Mouse (Mus musculus): ENCODE measurements around the gene Slc9a3r2.

Slc9a3r2 gene

DNA sequence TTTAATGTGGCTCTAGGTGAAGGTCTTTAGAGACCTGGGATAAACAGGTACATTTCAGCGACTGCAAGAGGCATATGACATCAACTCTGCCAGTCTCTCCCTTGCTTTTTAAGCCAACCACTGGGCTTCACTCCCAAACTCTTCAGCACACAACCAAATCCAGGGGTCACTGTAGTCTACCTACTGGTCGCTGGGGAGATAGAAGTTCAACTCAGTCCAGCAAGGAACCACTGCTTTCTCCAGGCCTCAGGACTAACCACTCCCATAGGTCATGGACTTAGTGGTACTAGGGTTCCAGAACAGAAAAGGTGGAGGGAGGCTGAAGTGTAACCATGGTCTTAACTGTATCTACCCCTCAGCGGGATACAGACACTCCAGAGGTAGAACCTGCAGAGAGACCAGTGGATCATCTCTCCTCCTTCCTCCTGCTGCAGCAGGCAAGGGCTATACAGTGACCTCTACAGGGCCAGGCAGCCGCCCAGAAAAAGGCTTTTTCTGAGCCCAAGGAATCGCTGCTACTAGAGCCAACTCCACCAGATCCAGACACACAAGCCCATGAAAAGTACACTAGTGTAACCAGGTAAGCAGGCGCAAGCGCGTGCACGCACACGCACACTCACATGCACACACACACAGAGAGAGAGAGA is 1.3 kb downstream of the Slc9a3r2 start:
- H3K27me3 ChIP-seq (ENCODE audit: control insufficient read depth, insufficient read depth, low read length, poor library complexity, severe bottlenecking), result no peaks in the 10 kb centered on the region
- no peaks in the 10 kb centered on the region for H3K36me3 ChIP-seq (ENCODE audit: control insufficient read depth, insufficient read depth, low read length, poor library complexity, severe bottlenecking)
- DNase-seq (ENCODE audit: low read depth, low spot score), result no peak

DNA sequence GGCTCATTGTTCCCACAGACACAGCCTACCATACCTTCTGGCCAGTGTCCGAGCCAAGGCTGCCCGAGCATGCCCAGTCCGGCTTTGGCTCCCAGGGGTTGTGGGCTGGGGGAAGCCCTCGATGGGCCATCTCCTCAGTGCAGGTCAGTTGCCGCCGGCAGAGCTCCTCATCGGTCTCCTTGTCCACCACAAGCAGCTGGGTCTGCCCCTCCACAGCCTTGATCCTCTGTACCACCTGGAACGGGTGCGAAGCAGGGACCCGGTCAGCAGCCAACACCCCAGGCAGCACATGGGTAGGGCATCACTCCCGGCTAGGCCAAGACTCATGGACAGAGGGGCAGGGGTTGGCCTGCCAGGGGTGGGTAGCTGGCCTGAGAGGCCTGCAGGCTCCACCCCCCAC is 2.6 kb downstream of the Slc9a3r2 start:
- no peak for DNase-seq (ENCODE audit: low read depth, low spot score)
- no peaks in the 10 kb centered on the region for H3K36me3 ChIP-seq (ENCODE audit: control insufficient read depth, insufficient read depth, low read length, poor library complexity, severe bottlenecking)
- no peaks in the 10 kb centered on the region for H3K27me3 ChIP-seq (ENCODE audit: control insufficient read depth, insufficient read depth, low read length, poor library complexity, severe bottlenecking)

DNA sequence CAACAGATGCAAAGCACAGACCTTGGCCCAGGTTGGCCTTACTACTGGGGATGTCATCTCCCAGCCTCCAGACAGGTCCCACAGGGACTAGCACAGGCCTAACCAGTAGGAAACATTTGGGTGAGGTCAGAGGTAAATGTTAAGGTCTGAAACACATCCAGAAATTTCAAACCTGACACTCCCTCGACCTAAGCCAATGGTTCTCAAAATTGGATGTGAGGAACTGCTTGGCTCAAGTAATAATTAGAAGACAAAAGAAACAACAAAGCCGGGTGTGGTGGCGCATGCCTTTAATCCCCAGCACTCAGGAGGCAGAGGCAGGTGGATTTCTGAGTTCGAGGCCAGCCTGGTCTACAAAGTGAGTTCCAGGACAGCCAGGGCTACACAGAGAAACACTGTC is 3.7 kb downstream of the Slc9a3r2 start:
- no peaks in the 10 kb centered on the region for H3K27me3 ChIP-seq (ENCODE audit: control insufficient read depth, insufficient read depth, low read length, poor library complexity, severe bottlenecking)
- H3K36me3 ChIP-seq (ENCODE audit: control insufficient read depth, insufficient read depth, low read length, poor library complexity, severe bottlenecking), result no peaks in the 10 kb centered on the region
- no peak for DNase-seq (ENCODE audit: low read depth, low spot score)

DNA sequence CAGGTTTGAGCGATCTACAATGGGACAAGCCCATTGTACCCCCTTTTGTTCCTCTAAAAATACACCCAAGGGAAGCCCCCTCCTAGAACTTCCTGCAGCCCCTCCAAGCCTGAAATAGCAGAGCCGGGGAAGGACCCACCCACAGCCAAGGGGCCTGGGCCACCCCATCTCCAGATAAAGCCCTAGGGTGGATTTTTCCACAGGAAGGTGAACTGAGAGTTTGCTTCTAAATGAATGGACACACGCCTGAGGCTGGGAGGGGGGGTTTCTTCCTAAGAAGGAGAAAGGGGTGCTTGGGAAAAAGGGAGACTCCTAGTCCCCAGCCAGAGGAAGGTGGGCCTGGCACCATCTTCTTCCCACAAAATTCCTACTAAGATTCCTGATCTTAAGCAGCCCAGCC is 4.2 kb downstream of the Slc9a3r2 start:
- Histone ChIP-seq H3K36me3 (ENCODE audit: control insufficient read depth, insufficient read depth, low read length, poor library complexity, severe bottlenecking) (no peaks in the 10 kb centered on the region), H3K27me3 (ENCODE audit: control insufficient read depth, insufficient read depth, low read length, poor library complexity, severe bottlenecking) (no peaks in the 10 kb centered on the region)
- no peak for DNase-seq (ENCODE audit: low read depth, low spot score)

DNA sequence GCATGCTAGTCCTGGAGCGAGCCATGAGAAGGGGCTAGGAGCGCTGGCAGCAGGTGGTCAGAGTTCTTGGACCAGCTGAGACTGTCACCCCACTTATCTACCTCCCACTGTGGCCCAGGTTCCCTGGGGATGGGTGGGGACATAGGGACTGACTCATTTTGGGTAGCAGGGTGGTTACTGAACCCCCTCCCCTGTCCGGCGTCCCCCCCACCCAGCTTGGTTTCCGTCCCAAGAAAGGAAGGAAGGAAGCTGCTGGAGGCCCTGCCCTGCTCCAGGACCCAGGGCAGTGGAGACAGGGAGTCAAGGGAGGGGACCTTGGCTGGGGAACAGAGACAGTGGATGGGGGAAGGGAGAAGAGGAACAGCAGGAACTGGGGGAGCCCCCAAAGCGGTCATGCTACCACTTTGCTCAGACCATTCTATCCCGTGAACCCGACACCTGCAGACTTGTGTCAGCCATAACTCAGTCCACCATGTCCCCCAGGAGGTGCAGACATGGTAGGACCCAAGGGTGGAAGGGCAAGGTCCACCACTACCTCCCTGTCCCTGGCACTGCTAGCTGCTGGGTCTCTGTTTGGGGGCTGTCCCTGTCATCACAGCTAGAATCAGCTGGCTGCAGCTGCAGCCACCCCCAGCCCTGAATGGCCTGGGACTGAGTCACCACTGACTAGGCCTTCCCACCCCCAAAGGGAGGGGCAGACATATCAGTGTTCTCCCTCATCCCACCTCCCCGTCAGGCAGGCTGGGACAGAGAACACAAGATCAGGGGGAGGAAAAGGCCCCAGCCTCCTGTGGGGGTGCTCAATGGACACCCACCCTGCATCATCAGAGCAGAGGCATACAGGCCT is 5.0 kb downstream of the Slc9a3r2 start:
- DNase-seq (ENCODE audit: low read depth, low spot score), result no peak
- Histone ChIP-seq H3K36me3 (ENCODE audit: control insufficient read depth, insufficient read depth, low read length, poor library complexity, severe bottlenecking) (no peaks in the 10 kb centered on the region), H3K27me3 (ENCODE audit: control insufficient read depth, insufficient read depth, low read length, poor library complexity, severe bottlenecking) (no peaks in the 10 kb centered on the region)

DNA sequence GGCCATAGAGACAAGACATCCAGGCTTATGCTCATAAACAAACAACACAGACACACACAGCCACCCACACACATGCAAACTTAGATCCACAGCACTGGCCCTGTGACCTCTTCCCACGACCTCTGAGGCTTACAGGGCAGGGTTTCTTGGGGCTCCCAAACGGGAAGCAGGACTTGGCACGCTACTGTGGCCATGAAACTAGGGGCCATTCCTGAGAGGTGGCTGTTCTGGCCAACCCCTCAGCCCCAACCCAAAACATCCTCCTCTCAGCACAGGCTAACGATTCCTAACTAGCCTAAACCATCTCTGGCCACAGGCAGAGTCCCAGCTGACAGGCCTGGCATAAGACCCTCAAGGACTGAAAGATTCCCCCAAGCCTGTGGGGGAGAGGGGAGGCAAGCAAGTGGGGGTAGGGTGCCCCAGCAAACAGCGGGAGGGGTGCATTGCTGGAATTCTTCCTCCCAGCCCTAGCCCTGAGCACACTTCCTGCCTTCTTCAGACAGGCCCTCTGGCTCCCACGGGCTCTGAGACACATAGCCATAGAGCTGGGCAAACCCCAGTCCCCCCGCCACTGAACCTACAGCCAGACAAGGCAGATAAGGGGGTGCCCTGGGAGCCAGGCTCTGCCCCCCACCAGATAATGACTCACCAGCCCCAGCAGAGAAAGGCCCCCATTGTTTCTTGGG is 6.0 kb downstream of the Slc9a3r2 start:
- Histone ChIP-seq H3K36me3 (ENCODE audit: control insufficient read depth, insufficient read depth, low read length, poor library complexity, severe bottlenecking) (no peaks in the 10 kb centered on the region), H3K27me3 (ENCODE audit: control insufficient read depth, insufficient read depth, low read length, poor library complexity, severe bottlenecking) (no peaks in the 10 kb centered on the region)
- no peak for DNase-seq (ENCODE audit: low read depth, low spot score)

DNA sequence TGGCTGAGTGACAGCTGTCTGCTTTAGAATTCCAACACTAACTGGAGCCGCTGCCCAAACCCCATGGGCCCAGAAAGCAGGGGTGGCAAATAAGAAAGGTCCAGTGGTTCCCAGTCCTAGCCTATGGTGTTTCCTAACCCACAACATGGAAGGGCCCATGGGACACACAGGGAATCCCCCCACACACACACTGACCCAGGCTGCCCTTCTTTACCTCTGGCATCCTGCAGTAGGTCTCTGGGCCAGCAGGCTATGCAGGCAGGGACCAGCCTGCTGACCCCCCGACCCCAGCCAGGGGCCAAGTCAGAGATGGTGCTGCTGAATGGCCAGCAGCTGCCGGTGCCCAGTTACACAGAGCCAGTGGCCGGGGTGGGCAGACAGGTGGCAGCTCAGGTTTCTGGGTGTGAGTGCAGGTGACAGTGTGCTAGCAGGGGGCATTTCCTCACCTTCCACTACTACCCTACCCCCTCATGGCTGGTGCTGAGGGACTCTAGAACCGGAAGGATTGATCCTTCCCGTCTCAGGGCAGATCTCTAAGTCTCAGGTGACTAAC is 7.3 kb downstream of the Slc9a3r2 start:
- Histone ChIP-seq H3K27me3 (ENCODE audit: control insufficient read depth, insufficient read depth, low read length, poor library complexity, severe bottlenecking) (no peaks in the 10 kb centered on the region), H3K36me3 (ENCODE audit: control insufficient read depth, insufficient read depth, low read length, poor library complexity, severe bottlenecking) (no peaks in the 10 kb centered on the region)
- no peak for DNase-seq (ENCODE audit: low read depth, low spot score)

DNA sequence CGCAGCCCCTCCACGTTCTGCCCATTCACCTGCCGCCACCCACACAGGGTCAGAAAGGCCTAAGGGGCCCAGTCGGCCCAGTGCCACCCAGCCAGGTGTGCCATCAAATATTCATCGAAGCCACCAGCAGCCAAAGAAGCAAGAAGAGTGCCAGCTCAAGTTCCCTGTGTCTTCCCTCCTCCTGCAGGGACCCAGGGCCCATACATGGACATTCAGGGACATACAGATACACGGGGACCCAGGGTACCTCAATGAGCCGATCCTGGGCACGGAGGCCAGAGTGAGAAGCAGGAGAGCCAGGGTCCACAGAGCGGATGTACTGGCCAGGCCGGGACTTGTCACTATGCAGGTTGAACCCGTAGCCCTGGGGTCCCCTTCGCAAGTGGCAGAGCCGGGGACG is 8.2 kb downstream of the Slc9a3r2 start:
- Histone ChIP-seq H3K36me3 (ENCODE audit: control insufficient read depth, insufficient read depth, low read length, poor library complexity, severe bottlenecking) (no peaks in the 10 kb centered on the region), H3K27me3 (ENCODE audit: control insufficient read depth, insufficient read depth, low read length, poor library complexity, severe bottlenecking) (no peaks in the 10 kb centered on the region)
- DNase-seq (ENCODE audit: low read depth, low spot score), result no peak

DNA sequence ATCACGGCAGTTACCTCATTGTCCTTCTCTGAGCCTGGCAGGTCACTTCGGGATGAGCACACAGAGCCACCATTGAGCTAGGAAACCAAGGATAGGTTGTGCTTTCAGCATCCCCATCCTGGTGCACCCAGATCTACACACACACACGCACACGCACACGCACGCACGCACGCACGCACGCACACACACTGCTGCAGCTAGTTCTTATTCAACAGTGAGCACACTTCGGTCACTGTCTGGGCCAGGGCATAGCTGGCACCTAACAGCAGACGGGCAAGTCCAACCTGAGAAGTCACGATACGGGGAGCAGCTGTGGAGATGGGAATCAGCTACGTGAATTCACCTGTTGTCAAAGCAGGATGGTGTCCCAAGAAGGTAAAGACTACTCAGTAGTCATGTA is 9.5 kb downstream of the Slc9a3r2 start:
- H3K27me3 ChIP-seq (ENCODE audit: control insufficient read depth, insufficient read depth, low read length, poor library complexity, severe bottlenecking), result no peaks in the 10 kb centered on the region
- no peaks in the 10 kb centered on the region for H3K36me3 ChIP-seq (ENCODE audit: control insufficient read depth, insufficient read depth, low read length, poor library complexity, severe bottlenecking)
- no peak for DNase-seq (ENCODE audit: low read depth, low spot score)

DNA sequence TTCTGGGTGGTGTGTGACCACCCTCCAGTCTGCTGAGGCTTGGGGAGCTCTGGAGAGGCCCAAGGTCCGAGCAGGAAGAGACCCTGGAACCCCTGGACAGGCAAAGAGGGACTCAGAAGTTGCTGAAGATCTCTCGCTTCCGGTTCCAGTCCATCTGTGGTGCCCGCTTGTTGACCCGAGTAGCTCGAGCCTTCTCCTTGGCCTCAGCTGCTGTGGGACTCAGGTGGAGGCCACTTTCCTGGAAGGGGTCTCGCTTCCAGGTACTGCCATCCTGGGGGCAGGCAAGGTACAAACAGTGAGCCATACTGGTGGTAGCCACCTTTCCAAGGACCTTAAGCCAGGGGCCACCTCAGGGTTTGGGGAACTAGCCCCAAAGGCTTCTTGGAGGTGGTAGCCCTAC is 10.0 kb downstream of the Slc9a3r2 start:
- H3K36me3 ChIP-seq (ENCODE audit: control insufficient read depth, insufficient read depth, low read length, poor library complexity, severe bottlenecking), result no peaks in the 10 kb centered on the region
- H3K27me3 ChIP-seq (ENCODE audit: control insufficient read depth, insufficient read depth, low read length, poor library complexity, severe bottlenecking), result no peaks in the 10 kb centered on the region
- no peak for DNase-seq (ENCODE audit: low read depth, low spot score)

DNA sequence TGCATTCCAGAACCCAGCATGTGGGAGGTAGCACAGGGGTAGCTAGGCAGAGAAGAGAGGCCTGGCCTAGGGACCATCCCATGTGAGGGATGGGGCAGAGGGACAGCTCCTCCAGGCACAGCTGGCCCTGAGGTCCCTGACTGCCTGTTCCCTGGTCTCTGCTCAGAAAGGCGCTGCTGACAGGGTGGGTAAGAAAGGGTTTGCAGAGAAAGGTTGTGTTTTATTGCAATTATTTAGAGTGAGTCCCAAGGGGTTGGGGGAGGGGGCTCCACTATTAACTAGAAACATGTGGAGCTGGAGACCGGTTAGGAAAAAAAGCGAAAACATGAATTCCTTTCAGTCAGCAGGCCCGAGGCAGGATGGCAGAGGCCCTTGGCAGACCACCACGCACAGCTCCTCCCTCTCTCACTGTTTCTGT is 10.5 kb downstream of the Slc9a3r2 start:
- no peak for DNase-seq (ENCODE audit: low read depth, low spot score)
- no peaks in the 10 kb centered on the region for H3K36me3 ChIP-seq (ENCODE audit: control insufficient read depth, insufficient read depth, low read length, poor library complexity, severe bottlenecking)
- H3K27me3 ChIP-seq (ENCODE audit: control insufficient read depth, insufficient read depth, low read length, poor library complexity, severe bottlenecking), result no peaks in the 10 kb centered on the region

DNA sequence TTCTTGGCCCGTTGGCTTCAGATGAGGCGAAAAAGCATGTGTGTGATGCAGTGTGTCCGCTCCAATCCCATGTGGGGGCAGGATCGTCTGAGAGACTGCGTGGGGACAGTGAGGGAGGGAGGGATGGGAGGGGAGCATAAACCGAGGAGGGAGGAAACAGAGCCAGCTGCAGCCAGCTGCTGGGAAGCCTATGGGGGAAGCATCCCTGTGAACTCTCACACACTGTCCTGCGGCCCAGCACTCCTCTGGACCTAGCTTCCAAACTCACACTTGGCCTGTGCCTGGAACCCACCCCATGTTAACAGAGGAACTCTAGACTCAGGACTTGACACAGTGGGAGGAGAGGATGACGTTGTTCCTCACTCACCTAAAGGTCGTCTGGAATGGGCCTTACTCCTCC is 11.3 kb downstream of the Slc9a3r2 start:
- Histone ChIP-seq H3K36me3 (ENCODE audit: control insufficient read depth, insufficient read depth, low read length, poor library complexity, severe bottlenecking) (no peaks in the 10 kb centered on the region), H3K27me3 (ENCODE audit: control insufficient read depth, insufficient read depth, low read length, poor library complexity, severe bottlenecking) (no peaks in the 10 kb centered on the region)

DNA sequence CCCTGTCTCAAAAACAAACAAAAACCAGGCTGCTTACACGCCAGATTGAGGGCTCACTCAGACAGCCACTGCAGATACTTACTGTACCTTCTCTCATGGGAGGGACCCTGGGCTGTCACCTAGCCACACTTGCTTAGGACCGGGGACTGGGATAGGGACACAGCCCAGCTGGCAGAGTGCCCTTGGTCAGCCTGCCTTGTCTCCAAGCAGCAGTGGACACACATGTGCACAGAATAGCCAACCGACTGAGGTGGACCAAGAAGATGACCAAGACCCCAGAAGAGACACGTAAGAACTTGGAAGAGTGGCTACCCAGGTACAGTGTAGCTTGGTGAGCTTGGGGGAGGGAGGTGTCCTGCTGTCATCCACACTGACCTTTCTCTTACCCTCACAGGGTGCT is 11.9 kb downstream of the Slc9a3r2 start:
- no peaks in the 10 kb centered on the region for H3K27me3 ChIP-seq (ENCODE audit: control insufficient read depth, insufficient read depth, low read length, poor library complexity, severe bottlenecking)
- DNase-seq (ENCODE audit: low read depth, low spot score), result no peak
- H3K36me3 ChIP-seq (ENCODE audit: control insufficient read depth, insufficient read depth, low read length, poor library complexity, severe bottlenecking), result no peaks in the 10 kb centered on the region

More for the DNA sequence above, 11.3 kb downstream of the Slc9a3r2 start:
- no peak for DNase-seq (ENCODE audit: low read depth, low spot score)

DNA sequence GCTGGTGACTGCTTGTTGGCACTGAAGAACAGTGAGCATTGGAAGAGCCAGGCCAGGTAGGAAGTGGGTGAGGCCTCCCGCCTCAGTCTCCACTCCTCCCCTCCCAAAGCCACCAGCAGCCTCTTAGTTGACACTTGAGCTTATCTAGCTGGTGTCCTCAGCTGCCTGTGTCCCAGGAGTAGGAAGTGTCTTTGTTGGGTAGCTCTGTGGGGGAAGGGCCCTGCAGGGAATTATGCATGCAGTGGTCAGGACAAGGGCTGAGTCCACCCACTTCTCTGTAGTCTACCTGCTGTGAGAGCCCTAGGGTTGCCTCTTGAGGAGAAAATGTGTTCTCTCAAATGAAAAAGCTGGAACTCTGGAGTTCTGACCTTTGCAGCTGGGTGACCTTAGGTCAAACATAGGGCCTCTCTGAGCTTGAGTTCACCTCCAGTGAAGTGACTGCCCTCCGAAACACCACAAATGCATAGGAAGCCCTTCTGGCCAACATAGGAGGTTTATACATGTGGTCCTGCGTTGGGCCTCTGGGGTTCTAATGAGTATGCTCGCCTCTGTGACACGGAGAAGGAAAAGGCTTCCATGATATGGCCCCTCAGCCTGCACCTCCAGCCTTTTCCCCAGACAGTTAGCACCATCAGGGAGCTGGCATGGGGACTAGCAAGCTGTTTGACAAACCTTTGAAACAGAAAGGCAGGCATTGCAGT is 13.2 kb downstream of the Slc9a3r2 start:
- H3K36me3 ChIP-seq (ENCODE audit: control insufficient read depth, insufficient read depth, low read length, poor library complexity, severe bottlenecking), result no peaks in the 10 kb centered on the region
- DNase-seq (ENCODE audit: low read depth, low spot score), result no peak
- no peaks in the 10 kb centered on the region for H3K27me3 ChIP-seq (ENCODE audit: control insufficient read depth, insufficient read depth, low read length, poor library complexity, severe bottlenecking)
